In genomic region chr8:84907979-84908378, GRCm38 (mm10) we compare ENCODE assay signal across 10 mouse cellular contexts. TPM values are rescaled to one million over a fixed set of nuclear protein-coding genes. Genes with fewer than 3 reads are reported as not detected.
A peak's percentile ranks its signal among the peaks of the same experiment; 100 is the strongest.
DNase-seq lines count a peak whose midpoint lies in the region; ATAC-seq and TF ChIP-seq lines count a peak whose summit lies in the region.
"Not testable (repeated sequence)": the region's sequence is repeated elsewhere in the genome, so short reads cannot be mapped to it uniquely, and the experiment has no call there.
"Had no signal": no experiment of that assay in that cellular context is flagged by ENCODE, and none has a peak within 500 bp of the region (broad histone marks: within the 10 kb centered on the region; RNA-seq: fewer than 3 reads in every experiment).

No protein-coding gene starts in this region.

- TF ChIP-seq POLR2A in CH12.LX (IDR thresholded peaks at IDR 0.05; ENCODE audit: low read depth, low read length), result not testable (repeated sequence)

- not testable (repeated sequence) for H3K9me3 ChIP-seq in CH12.LX (replicated peaks; ENCODE audit: low read length); embryonic facial prominence, embryonic 14.5 days (ENCODE audit: control insufficient read depth, low read length); hindbrain, embryonic 12.5 days (replicated peaks); kidney, embryonic 15.5 days (replicated peaks); liver, embryonic 11.5 days (ENCODE audit: control insufficient read depth, low read length); neural tube, embryonic 11.5 days (ENCODE audit: control insufficient read depth, low read length)

- H3K27me3 ChIP-seq in CH12.LX (replicated peaks), result peaks cover 10% of the 10 kb centered on the region
- H3K27me3 ChIP-seq in embryonic facial prominence, embryonic 14.5 days (replicated peaks; ENCODE audit: control insufficient read depth, insufficient read depth, low read length), result peaks cover 26% of the 10 kb centered on the region
- peaks cover 52% of the 10 kb centered on the region for H3K27me3 ChIP-seq in hindbrain, embryonic 12.5 days
- H3K27me3 ChIP-seq in kidney, embryonic 15.5 days, result peaks cover 42% of the 10 kb centered on the region
- peaks cover 30% of the 10 kb centered on the region for H3K27me3 ChIP-seq in liver, embryonic 11.5 days (replicated peaks; ENCODE audit: control insufficient read depth, insufficient read depth, low read length)
- peaks cover 39% of the 10 kb centered on the region for H3K27me3 ChIP-seq in neural tube, embryonic 11.5 days (ENCODE audit: control insufficient read depth, insufficient read depth, low read length)

- not testable (repeated sequence) for H3K79me2 ChIP-seq in CH12.LX (replicated peaks; ENCODE audit: control insufficient read depth, extremely low read depth, insufficient read depth, poor library complexity, severe bottlenecking)

- intact Hi-C loops in gastrocnemius, adult 2 months (cut with DNase I), result not testable (repeated sequence)

- WGBS in embryonic facial prominence, embryonic 14.5 days, result 23% methylated on average over 6 of the region's 7 CpGs
- 34% methylated on average over 7 of the region's 7 CpGs for WGBS in hindbrain, embryonic 12.5 days
- WGBS in kidney, embryonic 15.5 days, result 28% methylated on average over 7 of the region's 7 CpGs
- 30% methylated on average over 6 of the region's 7 CpGs for WGBS in liver, embryonic 11.5 days
- WGBS in neural tube, embryonic 11.5 days, result 33% methylated on average over 6 of the region's 7 CpGs

- peak overlapping the region; percentile 79 for H3K4me2 ChIP-seq in CH12.LX (ENCODE audit: insufficient read depth, low read depth, poor library complexity, severe bottlenecking)
- peak overlapping the region; percentile 85 for H3K4me2 ChIP-seq in embryonic facial prominence, embryonic 14.5 days (ENCODE audit: low read depth, low read length)
- peak overlapping the region; percentile 62 for H3K4me2 ChIP-seq in hindbrain, embryonic 12.5 days (replicated peaks)
- H3K4me2 ChIP-seq in kidney, embryonic 15.5 days, result peak overlapping the region; percentile 91
- H3K4me2 ChIP-seq in liver, embryonic 11.5 days, result peak overlapping the region; percentile 94
- peak overlapping the region; percentile 78 for H3K4me2 ChIP-seq in neural tube, embryonic 11.5 days (ENCODE audit: low read depth)

- H3K4me3 ChIP-seq in CH12.LX (replicated peaks in 1 of 3; ENCODE audit: low read depth in 2 of 3, low read length in 2 of 3, poor library complexity in 1 of 3), result peak overlapping the region; percentile 34 to 64 (median 56)
- H3K4me3 ChIP-seq in embryonic facial prominence, embryonic 14.5 days (ENCODE audit: low read depth, low read length), result peak overlapping the region; percentile 59
- H3K4me3 ChIP-seq in gastrocnemius, adult 2 months, result peak overlapping the region; percentile 89
- H3K4me3 ChIP-seq in hindbrain, embryonic 12.5 days, result peak overlapping the region; percentile 42; the same call in 1 of the 2 replicates
- peak overlapping the region; percentile 59 for H3K4me3 ChIP-seq in kidney, embryonic 15.5 days (replicated peaks)
- peak overlapping the region; percentile 66 for H3K4me3 ChIP-seq in liver, embryonic 11.5 days (ENCODE audit: low read depth, low read length)
- H3K4me3 ChIP-seq in neural tube, embryonic 11.5 days (ENCODE audit: low read depth, low read length), result peak overlapping the region; percentile 42; the same call in 1 of the 2 replicates

- H3K9ac ChIP-seq in CH12.LX (ENCODE audit: insufficient read depth, low read depth), result peak overlapping the region; percentile 25; the same call in 1 of the 2 replicates
- H3K9ac ChIP-seq in embryonic facial prominence, embryonic 14.5 days (ENCODE audit: low read depth, low read length), result peak overlapping the region; percentile 38; the same call in 1 of the 2 replicates
- not testable (repeated sequence) for H3K9ac ChIP-seq in hindbrain, embryonic 12.5 days; kidney, embryonic 15.5 days; liver, embryonic 11.5 days (ENCODE audit: low read depth, low read length); neural tube, embryonic 11.5 days (ENCODE audit: low read length)

- peaks cover 9 to 35% of the 10 kb centered on the region in 2 experiments for H3K36me3 ChIP-seq in CH12.LX (replicated peaks in 1 of 2; ENCODE audit: control insufficient read depth in 1 of 2, insufficient read depth in 1 of 2, low read length in 1 of 2)
- not testable (repeated sequence) for H3K36me3 ChIP-seq in embryonic facial prominence, embryonic 14.5 days (ENCODE audit: control insufficient read depth, insufficient read depth, low read length); kidney, embryonic 15.5 days; neural tube, embryonic 11.5 days (ENCODE audit: control insufficient read depth, insufficient read depth, low read length)
- H3K36me3 ChIP-seq in hindbrain, embryonic 12.5 days, result peaks cover 32% of the 10 kb centered on the region
- H3K36me3 ChIP-seq in liver, embryonic 11.5 days (ENCODE audit: control insufficient read depth, insufficient read depth, low read length), result peaks cover 12% of the 10 kb centered on the region; the same call in 1 of the 2 replicates

- not testable (repeated sequence) for DNase-seq in CH12.LX (ENCODE audit: extremely low read depth); embryonic facial prominence, embryonic 14.5 days (ENCODE audit: low spot score); gastrocnemius, adult 2 months; liver, embryonic 11.5 days (ENCODE audit: low spot score); neural tube, embryonic 11.5 days (ENCODE audit: low spot score)
- peak; percentile 15 for DNase-seq in lung, postnatal 36 days

- H3K4me1 ChIP-seq in CH12.LX (ENCODE audit: control insufficient read depth in 1 of 2, insufficient read depth in 2 of 2), result peaks cover 8 to 19% of the 10 kb centered on the region in 2 experiments
- not testable (repeated sequence) for H3K4me1 ChIP-seq in embryonic facial prominence, embryonic 14.5 days (ENCODE audit: control insufficient read depth, insufficient read depth, low read length); neural tube, embryonic 11.5 days (ENCODE audit: control insufficient read depth, insufficient read depth, low read length)
- H3K4me1 ChIP-seq in hindbrain, embryonic 12.5 days, result peaks cover 21% of the 10 kb centered on the region
- H3K4me1 ChIP-seq in kidney, embryonic 15.5 days, result peaks cover 28% of the 10 kb centered on the region
- peaks cover 31% of the 10 kb centered on the region for H3K4me1 ChIP-seq in liver, embryonic 11.5 days (replicated peaks; ENCODE audit: control insufficient read depth, insufficient read depth, low read length)

- dilution Hi-C loops in CH12.LX (cut with MboI; ENCODE audit: extremely low pct_ligation_motif_present, extremely low pct_unique_long_range_greater_than_20kb, low sequenced_read_pairs), result not testable (repeated sequence)

- not testable (repeated sequence) for ATAC-seq in embryonic facial prominence, embryonic 14.5 days (ENCODE audit: low read depth); hindbrain, embryonic 12.5 days (ENCODE audit: low FRiP score); kidney, embryonic 15.5 days (replicated peaks; ENCODE audit: low FRiP score)
- peak; percentile 19; the same call in 1 of the 2 replicates for ATAC-seq in liver, embryonic 11.5 days (replicated peaks; ENCODE audit: low FRiP score)
- ATAC-seq in neural tube, embryonic 11.5 days (ENCODE audit: insufficient read depth, low FRiP score, low TSS enrichment), result 0 out of 2 replicates have a peak, but pooled peaks have one; percentile 9

- in situ Hi-C loops in CH12.LX (cut with MboI; ENCODE audit: low pct_ligation_motif_present, low pct_unique_long_range_greater_than_20kb, low sequenced_read_pairs), result not testable (repeated sequence)

- TF ChIP-seq CTCF in CH12.LX (conservative IDR thresholded peaks at IDR 0.05 in 1 of 2, IDR thresholded peaks at IDR 0.05 in 1 of 2; ENCODE audit: low read depth in 2 of 2, low read length in 2 of 2), result peak in 1 of 2 experiments; percentile 42; a peak in 2 of 4 replicates
- peak; percentile 25; the same call in 1 of the 2 replicates for TF ChIP-seq CTCF in gastrocnemius, adult 2 months (IDR thresholded peaks at IDR 0.05)

- H3K27ac ChIP-seq in CH12.LX (ENCODE audit: insufficient read depth, low read depth); embryonic facial prominence, embryonic 14.5 days (replicated peaks; ENCODE audit: low read depth, low read length); hindbrain, embryonic 12.5 days; neural tube, embryonic 11.5 days (ENCODE audit: low read depth, low read length): not testable (repeated sequence)
- H3K27ac ChIP-seq in gastrocnemius, adult 2 months, result peak overlapping the region; percentile 85
- peak overlapping the region; percentile 54; the same call in 1 of the 2 replicates for H3K27ac ChIP-seq in kidney, embryonic 15.5 days
- H3K27ac ChIP-seq in liver, embryonic 11.5 days (ENCODE audit: low read depth, low read length), result peak overlapping the region; percentile 51

- not testable (repeated sequence) for TF ChIP-seq RAD21 in CH12.LX (IDR thresholded peaks at IDR 0.05; ENCODE audit: low read depth, low read length)

- not testable (repeated sequence) for TF ChIP-seq EP300 in CH12.LX (IDR thresholded peaks at IDR 0.05; ENCODE audit: low read length)

RNA-seq across cellular contexts. Expression of gene Dnase2a, which starts 0.4 kb away (rescaled TPM):
- total RNA-seq in CH12.LX (2012; rRNA removed) (12.8 and 13.6 TPM in 2 replicates), CH12.LX (2014; rRNA removed) (15.0 and 18.4 TPM in 2 replicates)
- 25.4 and 31.4 TPM in 2 replicates for polyA plus RNA-seq in CH12.LX (2012; ENCODE audit: insufficient read length, low read depth)
- polyA plus RNA-seq in embryonic facial prominence, embryonic 14.5 days (2014; fragmentation: Nextera tagmentation; extraction: Ambion mirVana), result 10.1 and 11.5 TPM in 2 replicates
- total RNA-seq in gastrocnemius, adult 2 months (2021), result 1 to 10 TPM; 4.0 to 8.4 TPM
- 7.6 and 8.6 TPM in 2 replicates for polyA plus RNA-seq in hindbrain, embryonic 12.5 days (2016; fragmentation: Nextera tagmentation; extraction: Ambion mirVana)
- polyA plus RNA-seq in kidney, embryonic 15.5 days (2015; fragmentation: Nextera tagmentation; extraction: Ambion mirVana), result 8.3 and 8.6 TPM in 2 replicates
- 11.5 and 12.7 TPM in 2 replicates for polyA plus RNA-seq in liver, embryonic 11.5 days (2014; fragmentation: Nextera tagmentation; extraction: Ambion mirVana)
- polyA plus RNA-seq in neural tube, embryonic 11.5 days (2014; fragmentation: Nextera tagmentation; extraction: Ambion mirVana), result 4.0 and 4.9 TPM in 2 replicates

RNA-seq across cellular contexts. Expression of gene Klf1, which starts 6.3 kb away (rescaled TPM):
- total RNA-seq in CH12.LX (2012; rRNA removed) (0.34 and 0.38 TPM in 2 replicates), CH12.LX (2014; rRNA removed) (0.20 and 0.24 TPM in 2 replicates)
- 0.20 and 0.26 TPM in 2 replicates for polyA plus RNA-seq in CH12.LX (2012; ENCODE audit: insufficient read length, low read depth)
- polyA plus RNA-seq in embryonic facial prominence, embryonic 14.5 days (2014; fragmentation: Nextera tagmentation; extraction: Ambion mirVana), result 2.1 and 2.2 TPM in 2 replicates
- total RNA-seq in gastrocnemius, adult 2 months (2021), result not detected
- 3.7 and 4.2 TPM in 2 replicates for polyA plus RNA-seq in hindbrain, embryonic 12.5 days (2016; fragmentation: Nextera tagmentation; extraction: Ambion mirVana)
- polyA plus RNA-seq in kidney, embryonic 15.5 days (2015; fragmentation: Nextera tagmentation; extraction: Ambion mirVana), result 3.4 and 7.2 TPM in 2 replicates
- 458 and 504 TPM in 2 replicates for polyA plus RNA-seq in liver, embryonic 11.5 days (2014; fragmentation: Nextera tagmentation; extraction: Ambion mirVana)
- 11.8 and 12.9 TPM in 2 replicates for polyA plus RNA-seq in neural tube, embryonic 11.5 days (2014; fragmentation: Nextera tagmentation; extraction: Ambion mirVana)
- total RNA-seq: heart, adult 18-20 months; left cerebral cortex, postnatal 14 days had no signal

RNA-seq across cellular contexts. Expression of gene Gcdh, which starts 14.3 kb away (rescaled TPM):
- total RNA-seq in CH12.LX (2012; rRNA removed), result 26.2 and 27.3 TPM in 2 replicates
- 16.4 and 20.6 TPM in 2 replicates for total RNA-seq in CH12.LX (2014; rRNA removed)
- 13.7 and 17.7 TPM in 2 replicates for polyA plus RNA-seq in CH12.LX (2012; ENCODE audit: insufficient read length, low read depth)
- 27.3 and 33.2 TPM in 2 replicates for polyA plus RNA-seq in embryonic facial prominence, embryonic 14.5 days (2014; fragmentation: Nextera tagmentation; extraction: Ambion mirVana)
- total RNA-seq in gastrocnemius, adult 2 months (2021), result 10 to 100 TPM; 33.9 to 51.1 TPM
- 32.8 and 35.0 TPM in 2 replicates for polyA plus RNA-seq in hindbrain, embryonic 12.5 days (2016; fragmentation: Nextera tagmentation; extraction: Ambion mirVana)
- 49.8 and 51.2 TPM in 2 replicates for polyA plus RNA-seq in kidney, embryonic 15.5 days (2015; fragmentation: Nextera tagmentation; extraction: Ambion mirVana)
- 53.5 and 56.7 TPM in 2 replicates for polyA plus RNA-seq in liver, embryonic 11.5 days (2014; fragmentation: Nextera tagmentation; extraction: Ambion mirVana)
- polyA plus RNA-seq in neural tube, embryonic 11.5 days (2014; fragmentation: Nextera tagmentation; extraction: Ambion mirVana), result 31.5 and 33.7 TPM in 2 replicates

RNA-seq across cellular contexts. Expression of gene Mast1, which starts 29.2 kb away (rescaled TPM):
- total RNA-seq in CH12.LX (2012; rRNA removed), result 0.08 and 0.21 TPM in 2 replicates
- total RNA-seq in CH12.LX (2014; rRNA removed), result not detected in 2 replicates
- polyA plus RNA-seq in CH12.LX (2012; ENCODE audit: insufficient read length, low read depth), result 0.34 and 0.55 TPM in 2 replicates
- polyA plus RNA-seq in embryonic facial prominence, embryonic 14.5 days (2014; fragmentation: Nextera tagmentation; extraction: Ambion mirVana), result 3.4 and 3.6 TPM in 2 replicates
- under 1 TPM in 1 of 2 experiments, not detected in 1; 0.17 TPM for total RNA-seq in gastrocnemius, adult 2 months (2021)
- polyA plus RNA-seq in hindbrain, embryonic 12.5 days (2016; fragmentation: Nextera tagmentation; extraction: Ambion mirVana), result 36.8 and 37.9 TPM in 2 replicates
- 0.40 and 0.48 TPM in 2 replicates for polyA plus RNA-seq in kidney, embryonic 15.5 days (2015; fragmentation: Nextera tagmentation; extraction: Ambion mirVana)
- 0.14 and 0.29 TPM in 2 replicates for polyA plus RNA-seq in liver, embryonic 11.5 days (2014; fragmentation: Nextera tagmentation; extraction: Ambion mirVana)
- 13.8 and 14.6 TPM in 2 replicates for polyA plus RNA-seq in neural tube, embryonic 11.5 days (2014; fragmentation: Nextera tagmentation; extraction: Ambion mirVana)

RNA-seq across cellular contexts. Expression of gene Syce2, which starts 36.1 kb away (rescaled TPM):
- not detected in 2 replicates for total RNA-seq in CH12.LX (2012; rRNA removed)
- not detected in 2 replicates for total RNA-seq in CH12.LX (2014; rRNA removed)
- 0.54 TPM in 1 of 2 replicates, not detected in the other for polyA plus RNA-seq in CH12.LX (2012; ENCODE audit: insufficient read length, low read depth)
- polyA plus RNA-seq in embryonic facial prominence, embryonic 14.5 days (2014; fragmentation: Nextera tagmentation; extraction: Ambion mirVana), result 68.5 and 71.8 TPM in 2 replicates
- total RNA-seq in gastrocnemius, adult 2 months (2021), result 1 to 10 TPM; 1.2 to 1.8 TPM
- 37.2 TPM in 2 replicates for polyA plus RNA-seq in hindbrain, embryonic 12.5 days (2016; fragmentation: Nextera tagmentation; extraction: Ambion mirVana)
- polyA plus RNA-seq in kidney, embryonic 15.5 days (2015; fragmentation: Nextera tagmentation; extraction: Ambion mirVana), result 66.5 and 70.3 TPM in 2 replicates
- 144 and 160 TPM in 2 replicates for polyA plus RNA-seq in liver, embryonic 11.5 days (2014; fragmentation: Nextera tagmentation; extraction: Ambion mirVana)
- 50.5 and 56.9 TPM in 2 replicates for polyA plus RNA-seq in neural tube, embryonic 11.5 days (2014; fragmentation: Nextera tagmentation; extraction: Ambion mirVana)

Comparison
In these comparisons a context has a peak if more than half of its experiments do, and no peak if none do; other contexts are left out.
1. RNA of gene Klf1, which starts 6.3 kb away (polyA plus RNA-seq): 458 to 504 TPM in liver, embryonic 11.5 days; 11.8 to 12.9 TPM in neural tube, embryonic 11.5 days, 3.4 to 7.2 TPM in kidney, embryonic 15.5 days, 3.7 to 4.2 TPM in hindbrain, embryonic 12.5 days, 2.1 to 2.2 TPM in embryonic facial prominence, embryonic 14.5 days and 0.20 to 0.26 TPM in CH12.LX; every median in the first group is over 10 times any median in the second.
2. Peak in every context shown above with its lines, with median percentiles within 50 percentile points of each other: H3K4me2 ChIP-seq and H3K4me3 ChIP-seq.